Mouse (Mus musculus) retina, embryonic 14.5 days (tissue): ENCODE data around the gene Pgm3.
"Not testable (repeated sequence)": the region's sequence is repeated elsewhere in the genome, so short reads cannot be mapped to it uniquely, and the experiment has no call there.

Source experiments
- DNase-seq: peaks from one replicate; pipeline ENCODE4 v3.0.0-alpha.2; 2015; ENCODE audit warnings: low spot score

Pgm3 gene

GRCm38 (mm10) chr9:86571540-86572135, at the start of gene Pgm3, which contains the start of gene Rwdd2a:
Gene Pgm3, minus strand, starts transcription at chr9:86571842.
Gene Rwdd2a, plus strand, starts transcription at chr9:86571991.
- peak; percentile 96 for DNase-seq

GRCm38 (mm10) chr9:86619341-86620139, 47.9 kb upstream of the Pgm3 start:
- peak; percentile 43 for DNase-seq

GRCm38 (mm10) chr9:86617837-86618492, 46.3 kb upstream of the Pgm3 start:
- DNase-seq: no peak

GRCm38 (mm10) chr9:86615765-86616164, 44.1 kb upstream of the Pgm3 start:
- DNase-seq: no peak

GRCm38 (mm10) chr9:86612091-86612490, 40.4 kb upstream of the Pgm3 start:
- no peak for DNase-seq

- DNase-seq: no peak
Measured at GRCm38 (mm10) chr9:86605776-86606175, 34.1 kb upstream of the Pgm3 start.

- DNase-seq: no peak
Measured at GRCm38 (mm10) chr9:86599723-86600303, 28.2 kb upstream of the Pgm3 start.

GRCm38 (mm10) chr9:86596983-86597382, 25.3 kb upstream of the Pgm3 start:
- DNase-seq: not testable (repeated sequence)

GRCm38 (mm10) chr9:86594357-86594767, 22.7 kb upstream of the Pgm3 start:
- DNase-seq: not testable (repeated sequence)

GRCm38 (mm10) chr9:86592676-86593668, 21.3 kb upstream of the Pgm3 start:
- DNase-seq: peak; percentile 78

- DNase-seq: no peak
Measured at GRCm38 (mm10) chr9:86587019-86587795, 15.6 kb upstream of the Pgm3 start.

- peak; percentile 84 for DNase-seq
Measured at GRCm38 (mm10) chr9:86583740-86584139, 12.1 kb upstream of the Pgm3 start.

- DNase-seq: no peak
Measured at GRCm38 (mm10) chr9:86579657-86580056, 8.0 kb upstream of the Pgm3 start.

GRCm38 (mm10) chr9:86575178-86575577, 3.5 kb upstream of the Pgm3 start:
- no peak for DNase-seq

GRCm38 (mm10) chr9:86573616-86574303, 2.1 kb upstream of the Pgm3 start:
- DNase-seq: no peak

GRCm38 (mm10) chr9:86572636-86573291, 1.1 kb upstream of the Pgm3 start:
- DNase-seq: peak; percentile 89

GRCm38 (mm10) chr9:86572196-86572595, 554 bp upstream of the Pgm3 start:
- no peak for DNase-seq

- DNase-seq: no peak
Measured at GRCm38 (mm10) chr9:86570946-86571345, 696 bp downstream of the Pgm3 start.

- DNase-seq: no peak
Measured at GRCm38 (mm10) chr9:86570261-86570890, 1.3 kb downstream of the Pgm3 start.
